Mouse (Mus musculus) granulocyte monocyte progenitor cell, adult 5-6 weeks (primary cell): ENCODE measurements around the gene Ergic1. TPM values are rescaled to one million over a fixed set of nuclear protein-coding genes. Genes with fewer than 3 reads are reported as not detected.

Source experiments
- ATAC-seq: replicated peaks from 2 replicates; pipeline ENCODE4 v1.8.0; 2016; ENCODE audit warnings: mild to moderate bottlenecking, moderate TSS enrichment, inconsistent platforms; ENCODE audit not compliant: poor library complexity, severe bottlenecking
- total RNA-seq, 2 experiments: library from RNA; stranded (forward) in 1 of 2; stranded (reverse) in 1 of 2; fragments of 200-712, 200-1000 nt in 1 of 2; fragments of >200 nt in 1 of 2; fragmentation: Nextera tagmentation in 1 of 2; gene quantifications; 2 replicates each; pipeline ENCODE4 v1.2.3; 2014 to 2017

Ergic1 gene
- total RNA-seq, 2 experiments from 2014 or later, result 51.5 to 88.4 TPM

- no peak for ATAC-seq
Measured at GRCm38 (mm10) chr17:26647283-26647682, 86.0 kb downstream of the Ergic1 start.

- ATAC-seq, result no peak
Measured at GRCm38 (mm10) chr17:26649565-26649964, 88.3 kb downstream of the Ergic1 start.

DNA sequence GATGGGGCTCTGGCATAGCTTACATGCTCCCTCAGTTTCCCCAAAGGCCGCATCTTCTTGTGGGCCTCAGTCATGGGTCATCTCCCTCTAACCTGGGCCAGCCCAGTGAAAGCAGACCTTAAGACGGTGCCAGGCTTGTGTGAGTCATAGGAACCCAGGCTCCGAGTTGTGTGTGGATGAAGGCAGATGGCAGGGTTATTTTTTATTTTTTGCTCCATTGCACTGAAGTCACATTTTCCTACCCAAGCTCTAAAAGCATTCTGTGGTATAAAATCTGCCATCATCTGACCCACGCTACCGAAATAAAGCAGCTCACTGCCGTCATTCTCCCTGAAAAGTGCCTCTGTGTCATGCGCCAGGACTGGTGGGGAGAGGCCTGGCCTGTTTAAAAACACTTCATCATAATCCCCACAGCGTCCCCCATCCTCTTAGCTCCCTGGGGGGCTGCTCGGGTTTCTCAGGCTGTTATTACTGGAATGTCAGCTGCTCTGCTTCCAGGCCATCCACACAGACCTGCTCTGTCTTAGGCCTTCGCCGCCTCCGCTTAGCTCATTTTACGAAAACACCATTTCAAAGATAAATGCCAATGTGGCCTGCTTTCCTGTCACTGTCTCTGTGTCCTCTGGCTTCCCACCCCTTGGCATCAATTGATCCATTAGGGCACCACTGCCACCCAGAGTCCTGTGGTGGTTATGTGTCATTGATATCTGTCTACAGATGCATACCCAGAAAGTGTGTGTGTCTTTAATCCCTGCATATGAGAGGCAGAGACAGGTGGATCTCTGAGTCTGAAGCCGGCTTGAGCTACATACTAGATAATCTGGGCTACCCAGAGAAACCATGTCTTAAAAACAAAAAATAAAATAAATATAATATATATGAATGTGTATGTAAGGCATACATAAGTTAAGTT, 89.4 kb downstream of the Ergic1 start:
- no peak for ATAC-seq

- ATAC-seq, result no peak
Measured at GRCm38 (mm10) chr17:26658854-26659572, 97.7 kb downstream of the Ergic1 start.

GRCm38 (mm10) chr17:26659573-26659915, 98.3 kb downstream of the Ergic1 start:
- ATAC-seq, result no peak

- peak; percentile 44 for ATAC-seq
Measured at GRCm38 (mm10) chr17:26660192-26660912, 99.1 kb downstream of the Ergic1 start.

DNA sequence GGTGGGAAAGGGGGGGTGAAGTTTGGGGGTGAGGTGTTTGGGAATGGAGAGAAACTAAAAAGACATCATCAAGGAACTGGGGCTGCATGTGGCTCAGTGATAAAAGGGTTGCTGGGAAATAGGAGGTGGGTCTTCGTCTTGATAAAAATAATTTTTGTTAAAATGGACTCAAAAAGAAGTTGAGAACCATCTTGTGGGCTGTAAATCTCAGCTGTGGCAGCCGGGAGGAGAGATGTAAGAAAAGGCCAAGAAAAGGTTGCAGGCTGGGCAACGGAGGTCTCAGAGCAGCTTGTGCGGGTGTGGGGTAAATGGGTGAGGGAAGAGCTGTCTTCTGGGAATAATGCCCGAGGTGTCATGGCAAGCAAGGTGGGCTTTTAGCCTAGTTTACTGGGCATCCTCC, 100.9 kb downstream of the Ergic1 start:
- no peak for ATAC-seq

GRCm38 (mm10) chr17:26662978-26663683, 101.8 kb downstream of the Ergic1 start, which contains the start of gene Atp6v0e:
Gene Atp6v0e, plus strand, starts transcription at chr17:26663231.
- ATAC-seq, result peak; percentile 92

DNA sequence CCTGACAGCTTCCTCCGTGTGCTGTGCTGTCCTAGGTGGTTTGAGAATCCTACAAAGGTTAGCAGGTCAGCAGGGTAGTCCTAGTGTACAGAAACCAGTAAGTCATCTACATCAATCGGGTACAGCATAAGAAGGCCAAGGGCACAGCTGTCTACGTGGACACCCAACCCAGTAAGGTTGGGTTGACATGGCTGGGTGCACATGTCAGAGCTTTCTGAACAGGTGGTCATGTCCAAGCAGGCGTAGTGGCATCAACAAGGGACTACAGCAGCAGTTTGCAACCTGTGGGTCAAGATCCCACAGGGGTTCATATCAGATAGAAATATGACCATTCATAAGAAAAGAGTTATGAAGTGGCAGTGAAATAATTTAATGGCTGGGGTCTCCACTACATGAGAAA, 104.3 kb downstream of the Ergic1 start:
- ATAC-seq, result no peak

DNA sequence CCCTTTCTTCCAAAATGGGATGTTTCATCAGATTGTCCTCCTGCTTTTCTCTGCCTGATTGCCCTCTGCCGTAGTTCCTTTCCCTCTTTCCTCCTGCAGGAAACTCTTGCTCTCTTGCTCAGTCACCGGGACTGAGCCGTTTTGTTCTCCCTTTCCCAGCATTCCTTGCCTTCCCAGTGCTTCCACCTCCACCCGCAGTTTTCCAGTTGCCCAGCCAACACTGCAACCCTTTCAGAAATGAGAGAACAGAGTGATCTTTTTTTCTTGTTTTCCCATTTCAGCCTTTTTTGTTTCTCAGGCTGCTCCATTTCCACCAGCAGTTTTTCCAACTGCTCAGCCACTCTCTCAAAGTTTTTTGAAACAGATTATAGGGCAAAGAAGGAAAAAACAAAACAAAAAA, 110.0 kb downstream of the Ergic1 start:
- no peak for ATAC-seq

GRCm38 (mm10) chr17:26675845-26676244, 114.6 kb downstream of the Ergic1 start:
- ATAC-seq, result no peak

DNA sequence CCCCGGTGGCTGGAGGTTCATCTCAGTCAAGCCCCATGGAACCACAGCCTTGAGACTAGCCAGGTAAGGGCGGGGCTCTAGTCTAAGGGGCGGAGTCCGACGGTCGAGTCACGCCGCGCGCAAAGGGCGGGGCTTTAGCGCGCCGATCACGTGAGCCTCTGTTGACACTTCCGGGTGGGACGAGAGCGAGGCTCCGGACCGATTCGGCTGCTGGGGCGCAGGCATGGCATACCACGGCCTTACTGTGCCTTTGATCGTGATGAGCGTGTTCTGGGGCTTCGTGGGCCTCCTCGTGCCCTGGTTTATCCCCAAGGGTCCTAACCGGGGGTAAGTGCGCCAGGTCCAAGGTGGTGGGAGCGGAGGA, 114.9 kb downstream of the Ergic1 start:
- peak; percentile 88 for ATAC-seq

DNA sequence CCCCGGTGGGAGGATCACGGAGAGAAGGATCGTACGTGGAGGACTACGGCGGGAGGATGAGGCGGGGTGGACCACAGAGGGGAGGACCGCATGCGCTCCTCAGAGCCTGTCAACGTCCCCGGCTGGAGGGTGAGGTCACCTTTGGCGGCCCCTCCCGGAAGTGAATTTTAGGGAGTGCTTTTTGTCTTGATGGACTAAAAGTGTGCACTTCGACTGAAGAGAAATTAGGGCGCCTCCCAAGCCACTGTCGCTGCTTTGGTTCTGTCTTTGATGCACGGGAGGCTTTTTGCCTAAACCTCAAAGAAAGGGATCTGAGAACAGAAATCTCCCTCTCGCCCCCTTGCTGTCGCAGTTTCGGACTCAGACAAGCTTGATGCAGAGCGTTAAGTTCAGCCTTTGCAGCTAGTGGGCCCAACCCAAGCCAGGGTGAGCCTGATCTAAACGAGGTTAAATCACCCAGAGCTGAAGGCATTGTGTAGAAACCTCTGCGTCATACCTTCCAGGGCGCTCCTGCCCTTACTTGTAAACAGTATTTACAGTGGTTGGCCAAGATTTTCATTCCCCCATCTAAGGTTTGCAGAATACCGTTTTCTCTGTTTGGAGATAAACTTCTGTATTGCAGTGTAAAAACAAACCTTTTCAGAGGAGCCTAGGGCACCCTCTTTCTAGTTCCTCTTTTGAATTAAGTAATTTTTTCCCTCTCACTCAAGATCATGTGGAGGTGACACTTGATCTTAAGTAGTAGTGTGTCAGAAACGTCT, 115.5 kb downstream of the Ergic1 start:
- peak; percentile 68 for ATAC-seq

- ATAC-seq, result no peak
Measured at GRCm38 (mm10) chr17:26677711-26678637, 116.7 kb downstream of the Ergic1 start.

DNA sequence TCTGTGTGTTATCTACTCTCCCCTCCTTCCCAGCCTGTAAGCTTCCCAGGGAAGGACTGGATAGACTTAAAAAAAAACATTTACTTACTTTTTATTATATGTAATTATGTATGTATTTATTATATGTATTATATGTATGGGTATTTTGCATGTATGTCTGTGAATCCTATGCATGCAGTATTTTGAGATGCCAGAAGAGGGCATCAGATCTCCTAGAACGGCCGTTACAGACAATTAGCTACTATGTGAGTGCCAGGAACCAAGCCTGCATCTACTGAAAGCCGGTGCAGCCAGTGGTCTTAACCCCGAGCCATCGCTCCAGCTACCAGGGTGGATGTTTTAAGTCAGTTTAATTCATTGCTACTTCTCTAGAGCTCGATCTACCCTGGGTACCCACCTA, 120.0 kb downstream of the Ergic1 start:
- ATAC-seq, result no peak

DNA sequence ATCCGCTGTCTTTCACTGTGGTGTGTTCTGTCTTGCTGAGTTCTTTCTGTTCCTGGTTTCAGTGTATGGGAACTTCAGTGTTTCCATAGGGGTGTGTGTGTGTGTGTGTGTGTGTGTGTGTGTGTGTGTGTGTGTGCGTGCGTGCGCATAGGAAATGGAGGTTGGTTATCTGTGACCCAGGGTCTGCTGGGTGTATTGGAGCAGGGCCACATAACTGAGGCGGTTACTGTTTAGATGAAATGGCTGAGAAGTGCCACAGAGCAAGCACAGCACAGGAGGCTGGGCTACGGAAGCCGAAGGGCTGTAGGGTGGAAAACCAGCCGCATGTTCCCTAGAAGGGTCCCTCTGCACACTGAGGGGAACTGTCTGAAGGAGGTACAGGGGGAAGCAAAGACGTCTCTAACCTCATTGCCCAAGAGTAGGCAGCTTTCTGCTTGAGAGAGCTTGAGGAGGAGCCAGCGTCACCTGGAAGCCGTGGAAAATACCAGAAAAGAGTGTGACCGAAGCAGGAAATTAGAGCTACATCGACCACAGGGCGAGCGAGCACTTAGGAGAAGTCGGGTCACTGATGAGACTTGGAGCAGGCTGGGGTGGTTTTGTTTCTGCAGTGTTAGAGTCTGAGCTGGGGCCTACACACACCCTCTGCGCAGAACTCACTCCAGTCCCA, 125.2 kb downstream of the Ergic1 start:
- peak; percentile 58 for ATAC-seq

DNA sequence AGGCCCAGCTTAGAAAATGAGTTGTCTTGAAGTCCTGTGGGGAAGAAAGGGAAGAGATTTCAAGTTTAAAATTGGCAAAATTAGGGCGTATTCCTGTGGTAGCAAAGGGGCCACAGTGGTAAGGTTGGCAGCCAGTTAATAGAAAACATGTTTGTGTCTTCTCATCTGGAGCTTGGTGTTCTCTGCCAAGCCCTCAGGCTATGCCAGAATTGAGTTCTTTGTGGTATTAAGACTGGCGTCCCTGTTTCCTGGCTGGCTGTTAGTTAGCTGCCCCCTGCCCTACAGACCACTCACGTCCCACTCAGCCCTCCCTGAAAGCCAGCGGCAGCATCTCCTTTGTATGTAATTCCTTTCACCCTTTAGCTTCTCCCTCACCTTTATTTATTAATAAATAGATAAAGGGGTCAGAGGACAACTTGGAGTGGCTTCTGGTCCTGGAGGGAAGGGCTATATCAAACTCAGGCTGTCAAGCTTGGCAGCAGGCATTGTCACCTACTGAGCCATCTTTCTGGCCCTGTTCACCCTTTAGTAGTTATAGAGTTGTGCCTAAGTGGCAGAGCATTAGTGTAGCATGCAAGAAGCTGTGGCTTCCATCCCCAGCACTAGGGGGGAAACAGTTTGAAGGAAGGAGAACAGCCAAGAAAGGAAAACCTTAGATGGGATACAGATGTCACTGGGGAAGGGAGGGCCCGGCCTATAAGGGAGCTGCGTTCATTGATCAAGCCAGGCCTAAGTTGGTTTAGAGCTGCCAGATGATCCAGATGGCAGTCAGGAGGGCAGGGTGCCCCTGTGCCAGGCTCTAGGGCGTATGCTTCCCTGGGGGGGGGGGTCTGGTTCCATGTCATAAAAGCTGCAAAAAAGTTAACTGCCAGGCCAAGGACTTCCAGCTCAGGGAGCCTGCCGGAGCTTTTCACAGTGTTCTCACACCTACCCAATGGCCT, 127.8 kb downstream of the Ergic1 start:
- no peak for ATAC-seq
